Mouse (Mus musculus): ENCODE measurements at regions not wholly inside any gene's neighbourhood (a gene's known extent, or its start where the extent isn't known, plus 50 kb on each side); places are given as distances from the start of the nearest gene placed in this dataset.

DNA sequence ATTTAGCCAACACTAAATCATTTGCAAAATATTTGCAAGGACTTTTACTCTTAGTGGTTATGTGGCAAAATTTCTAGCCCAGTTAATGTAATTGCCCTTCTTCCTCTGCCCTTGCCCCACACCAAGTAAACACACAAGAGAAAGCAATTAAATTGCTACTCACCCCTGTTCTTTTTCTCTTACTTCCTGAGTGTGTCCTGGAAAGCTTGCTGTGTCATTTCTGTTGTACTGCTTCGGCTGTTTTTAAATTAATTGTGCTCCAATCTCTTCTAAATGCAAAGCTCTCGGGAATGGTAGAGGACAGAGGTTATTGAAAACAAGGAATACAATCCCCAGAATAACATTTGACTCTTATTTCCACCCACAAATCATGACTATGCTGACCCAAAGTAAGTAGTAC is 647.4 kb upstream of the Cited2 start:
- H3K27ac ChIP-seq (ENCODE audit: low read depth, low read length), result no peak overlapping the region
- WGBS, result 43% methylated on average over 2 of the region's 2 CpGs
- no peaks in the 10 kb centered on the region for H3K27me3 ChIP-seq (ENCODE audit: insufficient read depth, low read length)
- TF ChIP-seq CTCF (IDR thresholded peaks at IDR 0.05), result no peak
- H3K4me2 ChIP-seq (ENCODE audit: low read depth, low read length, poor library complexity, severe bottlenecking), result no peak overlapping the region
- no peaks in the 10 kb centered on the region for H3K4me1 ChIP-seq (ENCODE audit: insufficient read depth, low read length)
- ATAC-seq (ENCODE audit: low FRiP score) (no peak), DNase-seq (ENCODE audit: low spot score) (no peak)
- no peaks in the 10 kb centered on the region for H3K9me3 ChIP-seq (ENCODE audit: low read length)
- no peak overlapping the region for H3K4me3 ChIP-seq (ENCODE audit: low read depth, low read length)
- no peaks in the 10 kb centered on the region for H3K36me3 ChIP-seq (ENCODE audit: insufficient read depth, low read length)
- H3K9ac ChIP-seq (replicated peaks; ENCODE audit: low read length, poor library complexity, severe bottlenecking), result no peak overlapping the region

DNA sequence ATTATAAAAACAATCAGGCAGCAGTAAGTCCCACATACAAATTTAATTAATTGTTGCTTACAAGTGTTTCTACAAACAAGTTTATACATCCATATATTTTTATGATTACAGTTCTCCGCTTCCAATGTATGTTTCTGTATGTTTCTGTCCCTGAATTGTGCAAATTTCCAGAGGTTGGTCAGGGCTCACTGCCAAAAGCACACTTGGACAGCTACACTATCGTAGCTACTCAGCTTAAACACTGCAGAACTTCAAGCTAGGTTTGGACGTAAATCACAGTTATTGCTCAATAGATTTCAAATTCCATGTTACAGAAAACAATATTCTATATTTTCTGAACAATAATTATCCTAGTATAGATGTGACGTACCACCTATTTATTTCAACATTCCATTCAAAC is 646.8 kb upstream of the Cited2 start:
- ATAC-seq (ENCODE audit: low FRiP score), result no peak
- WGBS, result 83% methylated on average over 4 of the region's 4 CpGs
- Histone ChIP-seq H3K9ac (replicated peaks; ENCODE audit: low read length, poor library complexity, severe bottlenecking) (no peak overlapping the region), H3K27me3 (ENCODE audit: insufficient read depth, low read length) (no peaks in the 10 kb centered on the region), H3K4me2 (ENCODE audit: low read depth, low read length, poor library complexity, severe bottlenecking) (no peak overlapping the region), H3K4me1 (ENCODE audit: insufficient read depth, low read length) (no peaks in the 10 kb centered on the region), H3K36me3 (ENCODE audit: insufficient read depth, low read length) (no peaks in the 10 kb centered on the region), H3K27ac (ENCODE audit: low read depth, low read length) (no peak overlapping the region), H3K4me3 (ENCODE audit: low read depth, low read length) (no peak overlapping the region), H3K9me3 (ENCODE audit: low read length) (no peaks in the 10 kb centered on the region)
- DNase-seq (ENCODE audit: low spot score), result no peak
- TF ChIP-seq CTCF (IDR thresholded peaks at IDR 0.05), result no peak

DNA sequence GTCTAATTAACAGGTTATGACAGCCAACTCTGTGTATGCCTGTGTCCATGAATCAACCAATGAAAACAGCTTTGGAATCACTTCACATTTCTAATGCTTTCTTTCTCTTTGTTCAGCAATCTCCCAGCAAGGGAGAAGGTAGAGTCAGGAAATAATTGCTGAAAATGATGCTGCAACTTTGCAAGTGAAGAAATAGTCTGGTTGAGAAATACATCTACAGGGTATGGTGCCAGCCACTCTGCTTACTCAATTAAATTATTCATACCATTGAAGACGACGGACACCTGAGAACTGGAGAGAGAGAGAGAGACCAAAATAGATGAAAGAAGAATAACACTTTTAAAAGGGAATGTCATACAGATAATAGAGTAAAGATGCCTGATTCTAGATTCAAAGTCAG is 645.4 kb upstream of the Cited2 start:
- WGBS, result 61% methylated on average over 2 of the region's 2 CpGs
- H3K27me3 ChIP-seq (ENCODE audit: insufficient read depth, low read length), result no peaks in the 10 kb centered on the region
- no peak for TF ChIP-seq CTCF (IDR thresholded peaks at IDR 0.05)
- no peak for DNase-seq (ENCODE audit: low spot score)
- no peaks in the 10 kb centered on the region for H3K4me1 ChIP-seq (ENCODE audit: insufficient read depth, low read length)
- no peak for ATAC-seq (ENCODE audit: low FRiP score)
- no peak overlapping the region for H3K4me2 ChIP-seq (ENCODE audit: low read depth, low read length, poor library complexity, severe bottlenecking)
- no peak overlapping the region for H3K9ac ChIP-seq (replicated peaks; ENCODE audit: low read length, poor library complexity, severe bottlenecking)
- H3K36me3 ChIP-seq (ENCODE audit: insufficient read depth, low read length), result no peaks in the 10 kb centered on the region
- H3K9me3 ChIP-seq (ENCODE audit: low read length), result no peaks in the 10 kb centered on the region
- H3K4me3 ChIP-seq (ENCODE audit: low read depth, low read length), result no peak overlapping the region
- H3K27ac ChIP-seq (ENCODE audit: low read depth, low read length), result no peak overlapping the region

DNA sequence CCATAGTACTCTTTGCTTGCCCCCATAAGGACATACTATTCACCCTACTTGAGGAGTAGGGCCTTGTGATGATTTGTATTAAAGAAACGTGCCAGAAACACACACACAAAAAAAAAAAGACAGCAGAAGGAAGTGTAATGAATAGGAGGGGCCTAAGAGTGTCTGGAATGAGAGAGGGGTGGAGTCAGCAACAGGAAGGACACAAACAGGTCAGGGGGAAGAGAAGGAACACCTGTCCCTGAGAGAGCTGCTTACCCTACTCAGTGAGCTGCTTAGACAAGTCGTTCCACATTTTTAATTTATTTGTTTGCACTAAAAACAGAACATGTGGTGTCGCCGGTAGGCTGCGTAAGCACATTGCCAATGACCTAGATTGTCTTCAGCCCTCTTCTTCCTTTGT is 642.2 kb upstream of the Cited2 start:
- Histone ChIP-seq H3K36me3 (ENCODE audit: insufficient read depth, low read length) (no peaks in the 10 kb centered on the region), H3K4me1 (ENCODE audit: insufficient read depth, low read length) (no peaks in the 10 kb centered on the region), H3K9me3 (ENCODE audit: low read length) (no peaks in the 10 kb centered on the region), H3K4me2 (ENCODE audit: low read depth, low read length, poor library complexity, severe bottlenecking) (no peak overlapping the region), H3K4me3 (ENCODE audit: low read depth, low read length) (no peak overlapping the region), H3K27ac (ENCODE audit: low read depth, low read length) (no peak overlapping the region), H3K27me3 (ENCODE audit: insufficient read depth, low read length) (no peaks in the 10 kb centered on the region), H3K9ac (replicated peaks; ENCODE audit: low read length, poor library complexity, severe bottlenecking) (no peak overlapping the region)
- no peak for TF ChIP-seq CTCF (IDR thresholded peaks at IDR 0.05)
- ATAC-seq (ENCODE audit: low FRiP score) (no peak), DNase-seq (ENCODE audit: low spot score) (no peak)
- 80% methylated on average over 5 of the region's 5 CpGs for WGBS

DNA sequence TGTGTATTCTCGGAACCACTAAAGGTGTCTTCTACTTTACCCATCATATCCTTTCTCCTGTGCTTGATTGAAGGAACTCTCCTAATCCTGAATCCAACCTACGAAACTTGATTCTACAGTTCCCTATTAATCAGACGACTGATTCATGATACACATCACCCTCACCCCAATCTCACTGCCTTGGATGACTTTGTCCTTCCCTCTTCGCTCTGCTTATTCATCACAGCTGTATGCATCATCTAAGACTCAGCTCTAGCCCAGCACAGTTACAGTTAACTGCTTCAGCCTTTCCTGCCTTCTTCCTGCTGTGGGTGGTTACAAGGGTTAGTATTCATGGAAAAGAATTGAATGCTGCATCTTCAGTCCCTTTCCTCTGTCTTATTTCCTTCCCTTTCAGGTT is 640.1 kb upstream of the Cited2 start:
- no peaks in the 10 kb centered on the region for H3K4me1 ChIP-seq (ENCODE audit: insufficient read depth, low read length)
- ATAC-seq (ENCODE audit: low FRiP score) (no peak), DNase-seq (ENCODE audit: low spot score) (no peak)
- H3K27ac ChIP-seq (ENCODE audit: low read depth, low read length), result no peak overlapping the region
- H3K27me3 ChIP-seq (ENCODE audit: insufficient read depth, low read length), result no peaks in the 10 kb centered on the region
- H3K4me2 ChIP-seq (ENCODE audit: low read depth, low read length, poor library complexity, severe bottlenecking), result no peak overlapping the region
- H3K36me3 ChIP-seq (ENCODE audit: insufficient read depth, low read length), result no peaks in the 10 kb centered on the region
- H3K9ac ChIP-seq (replicated peaks; ENCODE audit: low read length, poor library complexity, severe bottlenecking), result no peak overlapping the region
- H3K4me3 ChIP-seq (ENCODE audit: low read depth, low read length), result no peak overlapping the region
- 92% methylated on average over 4 of the region's 4 CpGs for WGBS
- TF ChIP-seq CTCF (IDR thresholded peaks at IDR 0.05), result no peak
- H3K9me3 ChIP-seq (ENCODE audit: low read length), result no peaks in the 10 kb centered on the region

DNA sequence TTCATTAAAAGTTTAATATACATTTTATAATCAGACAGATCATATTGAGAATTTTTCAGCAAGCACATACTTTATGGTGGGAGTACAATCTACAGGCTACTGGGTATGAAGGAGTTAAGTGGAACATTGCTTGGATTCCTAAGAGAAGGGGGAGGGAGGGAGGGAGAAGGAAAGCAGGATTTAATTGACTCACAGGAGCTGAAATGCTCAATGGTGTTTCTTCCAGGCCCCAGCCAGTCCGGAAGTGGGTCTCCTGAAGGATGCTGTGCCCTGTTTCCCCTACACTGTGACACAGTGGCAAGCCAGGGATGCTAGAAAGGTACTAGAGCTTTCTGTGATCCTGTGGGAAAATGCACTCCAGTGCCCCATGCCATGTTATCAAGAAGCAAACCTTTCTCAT is 621.0 kb upstream of the Cited2 start:
- TF ChIP-seq CTCF (IDR thresholded peaks at IDR 0.05), result no peak
- no peak overlapping the region for H3K4me2 ChIP-seq (ENCODE audit: low read depth, low read length, poor library complexity, severe bottlenecking)
- ATAC-seq (ENCODE audit: low FRiP score) (no peak), DNase-seq (ENCODE audit: low spot score) (no peak)
- no peak overlapping the region for H3K9ac ChIP-seq (replicated peaks; ENCODE audit: low read length, poor library complexity, severe bottlenecking)
- no peak overlapping the region for H3K27ac ChIP-seq (ENCODE audit: low read depth, low read length)
- H3K4me1 ChIP-seq (ENCODE audit: insufficient read depth, low read length), result no peaks in the 10 kb centered on the region; the same call in 1 of the 2 replicates
- WGBS, result 16% methylated on average over 1 of the region's 1 CpGs
- H3K27me3 ChIP-seq (ENCODE audit: insufficient read depth, low read length), result no peaks in the 10 kb centered on the region
- no peak overlapping the region for H3K4me3 ChIP-seq (ENCODE audit: low read depth, low read length)
- H3K36me3 ChIP-seq (ENCODE audit: insufficient read depth, low read length), result no peaks in the 10 kb centered on the region
- no peaks in the 10 kb centered on the region for H3K9me3 ChIP-seq (ENCODE audit: low read length)

DNA sequence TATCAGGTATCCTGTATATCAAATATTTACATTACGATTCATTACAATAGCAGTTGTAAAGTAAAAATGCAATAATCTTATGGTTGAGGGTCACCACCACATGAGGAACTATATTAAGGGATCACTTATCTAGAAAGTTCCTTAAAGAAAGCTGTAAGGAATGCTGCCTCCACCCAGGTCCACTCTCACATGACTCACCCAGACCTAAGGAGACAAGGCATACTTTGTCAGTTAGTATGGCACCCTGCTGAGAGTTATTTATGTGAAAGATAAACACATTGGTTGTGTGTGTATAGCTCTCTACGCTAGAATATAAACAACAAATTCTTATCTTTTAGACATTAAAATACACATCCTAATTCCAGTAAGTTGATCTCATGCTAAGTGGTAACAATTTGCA is 619.6 kb upstream of the Cited2 start:
- Histone ChIP-seq H3K36me3 (ENCODE audit: insufficient read depth, low read length) (no peaks in the 10 kb centered on the region), H3K4me3 (ENCODE audit: low read depth, low read length) (no peak overlapping the region), H3K9ac (replicated peaks; ENCODE audit: low read length, poor library complexity, severe bottlenecking) (no peak overlapping the region), H3K27ac (ENCODE audit: low read depth, low read length) (no peak overlapping the region), H3K9me3 (ENCODE audit: low read length) (no peaks in the 10 kb centered on the region), H3K4me2 (ENCODE audit: low read depth, low read length, poor library complexity, severe bottlenecking) (no peak overlapping the region), H3K4me1 (ENCODE audit: insufficient read depth, low read length) (no peaks in the 10 kb centered on the region; the same call in 1 of the 2 replicates), H3K27me3 (ENCODE audit: insufficient read depth, low read length) (no peaks in the 10 kb centered on the region)
- 83% methylated on average over 2 of the region's 2 CpGs for WGBS
- DNase-seq (ENCODE audit: low spot score), result no peak
- no peak for TF ChIP-seq CTCF (IDR thresholded peaks at IDR 0.05)
- no peak for ATAC-seq (ENCODE audit: low FRiP score)

Measured in midbrain, postnatal 0 days (tissue).